Mouse (Mus musculus) brain, embryonic 14.5 days (tissue): ENCODE results near the gene Pepd.

ENCODE experiments used
- CTCF ChIP-seq: fragments of 200-500 bp; IDR thresholded peaks from 2 replicates; pipeline ENCODE4 v1.5.1; 2012; ENCODE audit warnings: inconsistent platforms, mild to moderate bottlenecking, moderate library complexity, borderline replicate concordance; ENCODE audit not compliant: insufficient read depth, insufficient read length; ENCODE audit errors: extremely low read depth
- POLR2A ChIP-seq: fragments of 200-500 bp; IDR thresholded peaks from 2 replicates; pipeline ENCODE4 v1.6.1; 2012; ENCODE audit warnings: mild to moderate bottlenecking, inconsistent platforms, borderline replicate concordance; ENCODE audit not compliant: poor library complexity, insufficient read depth, insufficient read length, severe bottlenecking; ENCODE audit errors: extremely low read depth

DNA sequence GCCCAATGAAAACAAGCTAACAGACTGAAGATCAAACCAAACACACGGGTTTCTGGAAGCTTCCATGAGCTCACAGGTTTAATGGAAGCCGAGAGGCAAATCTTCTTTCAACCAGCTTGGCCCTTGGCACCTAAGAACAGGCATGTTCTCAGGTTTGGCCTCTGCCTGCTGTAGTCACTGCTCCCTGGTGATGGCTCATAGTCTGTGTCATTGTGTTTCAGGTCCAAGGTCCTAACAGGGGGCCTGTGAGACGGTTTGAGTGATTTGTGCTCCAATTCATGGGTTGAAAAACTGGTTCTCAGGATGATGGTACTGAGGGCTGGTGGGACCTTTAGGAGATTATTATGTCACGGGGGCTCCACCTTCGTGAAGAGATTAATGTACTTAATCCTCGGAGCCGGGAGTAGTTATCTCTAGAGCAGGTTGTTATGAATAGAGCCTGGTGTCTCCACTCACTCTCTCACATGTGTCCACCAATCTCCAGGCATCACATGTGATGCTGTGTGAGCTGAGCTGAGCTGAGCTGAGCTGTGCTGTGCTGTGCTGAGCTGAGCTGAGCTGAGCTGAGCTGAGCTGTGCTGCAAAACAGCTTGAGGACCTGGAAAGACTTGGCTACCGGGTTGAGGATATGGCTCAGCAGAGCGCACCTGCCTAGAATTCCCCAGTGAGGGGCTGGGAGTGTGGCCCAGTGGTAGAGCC is 169.4 kb downstream of the Pepd start:
- no peak for TF ChIP-seq CTCF
- no peak for TF ChIP-seq POLR2A
